Mouse (Mus musculus) limb, embryonic 14.5 days (tissue): ENCODE measurements around the gene Zbtb38. TPM values are rescaled to one million over a fixed set of nuclear protein-coding genes. Genes with fewer than 3 reads are reported as not detected.
A peak's percentile ranks its signal among the peaks of the same experiment; 100 is the strongest.

Experiments
- ATAC-seq: fragments of 200-750 bp; cut with Nextera tagmentation; 2 replicates; pipeline ENCODE4 v1.8.0; 2017; ENCODE audit warnings: low read depth, moderate number of reproducible peaks, moderate TSS enrichment; ENCODE audit not compliant: low FRiP score
- DNase-seq: peaks from one replicate; pipeline ENCODE4 v3.0.0-alpha.2; 2015; ENCODE audit warnings: low spot score
- H3K27ac ChIP-seq: fragments of 300-500 bp; sonication (generic); replicated peaks from 2 replicates; pipeline ENCODE4 v1.5.1; 2014; ENCODE audit warnings: low read depth, mild to moderate bottlenecking, low read length, moderate library complexity, mixed read lengths
- H3K27me3 ChIP-seq: fragments of 300-500 bp; sonication (generic); 2 replicates; pipeline ENCODE4 v1.6.1; 2014; ENCODE audit warnings: low read length, mixed read lengths; ENCODE audit not compliant: control insufficient read depth, insufficient read depth
- H3K36me3 ChIP-seq: fragments of 300-500 bp; sonication (generic); 2 replicates; pipeline ENCODE4 v1.6.1; 2014; ENCODE audit warnings: mild to moderate bottlenecking, low read length, moderate library complexity, mixed read lengths; ENCODE audit not compliant: control insufficient read depth, insufficient read depth
- H3K4me1 ChIP-seq: fragments of 300-500 bp; sonication (generic); 2 replicates; pipeline ENCODE4 v1.6.1; 2014; ENCODE audit warnings: antibody characterized with exemption, low read length, mixed read lengths; ENCODE audit not compliant: control insufficient read depth, insufficient read depth
- H3K4me2 ChIP-seq: fragments of 300-500 bp; sonication (generic); replicated peaks from 2 replicates; pipeline ENCODE4 v1.6.1; 2014; ENCODE audit warnings: low read depth, mild to moderate bottlenecking, low read length, moderate library complexity; ENCODE audit not compliant: severe bottlenecking
- H3K4me3 ChIP-seq: fragments of 300-500 bp; sonication (generic); replicated peaks from 2 replicates; pipeline ENCODE4 v1.5.1; 2014; ENCODE audit warnings: low read length
- H3K9ac ChIP-seq: fragments of 300-500 bp; sonication (generic); 2 replicates; pipeline ENCODE4 v1.6.1; 2014; ENCODE audit warnings: mild to moderate bottlenecking, low read depth, low read length, moderate library complexity; ENCODE audit not compliant: severe bottlenecking
- H3K9me3 ChIP-seq: fragments of 300-500 bp; sonication (generic); 2 replicates; pipeline ENCODE4 v1.6.1; 2016; ENCODE audit warnings: low read length; ENCODE audit not compliant: control insufficient read depth
- POLR2A ChIP-seq: fragments of 200-500 bp; IDR thresholded peaks from 2 replicates; pipeline ENCODE4 v1.8.0; 2012; ENCODE audit warnings: inconsistent platforms, mild to moderate bottlenecking, moderate library complexity, borderline replicate concordance; ENCODE audit not compliant: insufficient read depth, insufficient read length; ENCODE audit errors: extremely low read depth
- WGBS: fragments of 180-500 bp; shearing (Covaris S2); extraction: QIAGEN DNeasy Blood & Tissue Kit; methylation state at CpG from one replicate; pipeline ENCODE4 v1.1.7; 2014; 5-methylcytosine and 5-hydroxymethylcytosine counted together
- polyA plus RNA-seq, 2 experiments: library from polyadenylated mRNA; depleted of rRNA in 1 of 2; stranded (reverse) in 1 of 2; unstranded in 1 of 2; fragments of >200 nt; fragmentation: Nextera tagmentation in 1 of 2; extraction: Ambion mirVana in 1 of 2; gene quantifications; 2 replicates each; pipeline versions ENCODE4 v1.2.1 to v1.2.3; 2012 to 2014

The Zbtb38 gene
- polyA plus RNA-seq, 2 experiments: 2.8 to 14.9 TPM

DNA sequence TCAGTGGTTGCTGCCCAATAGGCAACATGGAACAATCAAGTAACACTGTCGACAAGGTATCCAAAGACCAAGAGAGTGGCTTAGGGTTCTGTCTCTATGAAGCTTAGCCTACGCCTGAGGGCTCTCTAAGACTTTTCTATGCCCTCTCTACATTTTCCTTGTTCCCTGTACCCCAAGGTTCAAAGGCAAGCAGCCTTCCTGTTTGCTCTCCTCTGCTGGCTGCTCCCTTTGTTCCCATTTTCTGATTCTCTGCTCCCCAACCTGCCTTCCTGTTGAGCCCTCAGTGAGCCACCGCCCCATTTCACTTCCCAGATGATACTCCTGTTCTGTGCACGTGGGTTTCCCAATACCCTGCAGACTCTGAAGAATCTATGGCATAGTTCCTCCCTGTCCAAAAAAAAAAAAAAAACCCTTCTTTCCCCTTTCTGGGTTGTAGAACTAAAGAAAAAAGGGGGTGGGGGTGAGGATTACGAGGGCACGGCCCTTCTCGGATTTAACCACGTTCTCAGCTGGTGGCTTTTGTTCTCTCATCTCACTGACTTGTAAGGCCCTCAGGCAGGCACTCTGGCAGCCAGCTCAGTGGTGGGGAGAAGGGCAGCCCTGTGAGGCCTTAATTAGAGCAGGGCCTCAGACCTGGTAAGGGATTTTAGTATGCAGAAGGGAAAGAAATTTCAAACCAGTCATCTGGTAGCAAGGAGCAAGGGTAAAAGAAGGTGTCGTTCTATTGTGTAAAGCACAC lies 26.9 kb downstream of the Zbtb38 start:
- H3K9me3 ChIP-seq: no peaks in the 10 kb centered on the region
- no peak overlapping the region for H3K4me3 ChIP-seq
- ATAC-seq (no peak), DNase-seq (no peak)
- WGBS: 27% methylated on average over 9 of the region's 9 CpGs
- no peaks in the 10 kb centered on the region for H3K27me3 ChIP-seq
- no peaks in the 10 kb centered on the region for H3K36me3 ChIP-seq
- peaks cover 34% of the 10 kb centered on the region for H3K4me1 ChIP-seq
- H3K4me2 ChIP-seq: no peak overlapping the region
- no peak overlapping the region for H3K9ac ChIP-seq
- no peak for TF ChIP-seq POLR2A
- H3K27ac ChIP-seq: no peak overlapping the region

DNA sequence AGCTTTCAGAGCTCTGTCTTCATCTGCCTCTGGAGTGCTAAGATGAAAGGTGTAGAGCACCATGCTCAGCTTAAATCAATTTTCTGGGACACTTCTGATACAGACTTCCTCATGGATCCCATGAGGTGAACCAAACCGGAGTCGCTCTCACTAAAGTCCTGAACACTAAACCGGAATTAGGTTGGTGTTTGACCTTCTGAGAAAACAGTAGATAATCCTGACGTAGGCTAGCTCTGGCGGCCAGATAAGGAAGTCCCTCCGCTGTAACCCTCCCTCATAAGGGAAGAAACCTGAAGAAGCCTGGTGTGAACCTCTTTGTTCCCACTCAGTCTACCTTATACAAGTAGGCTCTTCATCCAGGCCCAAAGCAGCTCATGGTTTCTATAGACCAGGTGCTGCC lies 29.0 kb downstream of the Zbtb38 start:
- no peak overlapping the region for H3K4me2 ChIP-seq

DNA sequence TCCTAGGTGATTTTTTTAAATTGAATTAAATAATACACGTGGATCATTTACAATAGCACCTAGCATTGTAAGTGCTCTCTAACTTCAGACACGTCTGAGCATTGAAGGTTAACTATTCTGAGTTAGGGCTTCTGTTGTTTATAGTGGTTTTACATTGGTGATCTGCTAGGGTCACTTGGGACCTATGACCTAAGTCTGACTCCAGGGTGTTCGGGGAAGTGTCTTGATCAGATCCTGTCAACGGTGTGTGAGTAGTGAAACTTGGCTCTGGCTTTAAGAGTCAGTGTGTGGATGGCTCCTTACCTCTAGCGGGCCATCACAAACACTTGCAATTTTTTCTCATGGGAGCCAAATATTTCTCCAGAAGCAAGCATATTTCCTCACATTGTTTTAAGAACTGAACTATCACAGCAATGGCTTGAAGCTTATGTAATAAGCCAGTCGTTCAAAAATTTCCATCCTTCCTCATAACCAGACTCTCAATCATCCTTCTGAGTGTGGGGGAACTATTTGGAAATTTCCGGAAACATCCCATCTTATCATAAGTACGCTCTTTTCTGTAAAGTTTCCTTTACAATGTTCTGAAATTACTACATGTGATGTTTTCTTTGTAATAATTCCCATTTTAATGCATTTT lies 31.4 kb downstream of the Zbtb38 start:
- TF ChIP-seq POLR2A: no peak
- Histone ChIP-seq H3K27me3 (no peaks in the 10 kb centered on the region), H3K4me2 (no peak overlapping the region), H3K27ac (no peak overlapping the region), H3K4me1 (peaks cover 20% of the 10 kb centered on the region), H3K9ac (no peak overlapping the region), H3K9me3 (no peaks in the 10 kb centered on the region), H3K4me3 (no peak overlapping the region), H3K36me3 (no peaks in the 10 kb centered on the region; the same call in 1 of the 2 replicates)
- ATAC-seq (no peak), DNase-seq (no peak)
- WGBS: 79% methylated on average over 8 of the region's 8 CpGs

More for the DNA sequence above, 29.0 kb downstream of the Zbtb38 start:
- Histone ChIP-seq H3K27me3 (no peaks in the 10 kb centered on the region), H3K4me1 (peaks cover 42% of the 10 kb centered on the region), H3K9ac (no peak overlapping the region), H3K9me3 (no peaks in the 10 kb centered on the region), H3K27ac (no peak overlapping the region), H3K36me3 (no peaks in the 10 kb centered on the region), H3K4me3 (no peak overlapping the region)
- ATAC-seq: no peak
- no peak for DNase-seq
- no peak for TF ChIP-seq POLR2A
- WGBS: 88% methylated on average over 6 of the region's 6 CpGs

DNA sequence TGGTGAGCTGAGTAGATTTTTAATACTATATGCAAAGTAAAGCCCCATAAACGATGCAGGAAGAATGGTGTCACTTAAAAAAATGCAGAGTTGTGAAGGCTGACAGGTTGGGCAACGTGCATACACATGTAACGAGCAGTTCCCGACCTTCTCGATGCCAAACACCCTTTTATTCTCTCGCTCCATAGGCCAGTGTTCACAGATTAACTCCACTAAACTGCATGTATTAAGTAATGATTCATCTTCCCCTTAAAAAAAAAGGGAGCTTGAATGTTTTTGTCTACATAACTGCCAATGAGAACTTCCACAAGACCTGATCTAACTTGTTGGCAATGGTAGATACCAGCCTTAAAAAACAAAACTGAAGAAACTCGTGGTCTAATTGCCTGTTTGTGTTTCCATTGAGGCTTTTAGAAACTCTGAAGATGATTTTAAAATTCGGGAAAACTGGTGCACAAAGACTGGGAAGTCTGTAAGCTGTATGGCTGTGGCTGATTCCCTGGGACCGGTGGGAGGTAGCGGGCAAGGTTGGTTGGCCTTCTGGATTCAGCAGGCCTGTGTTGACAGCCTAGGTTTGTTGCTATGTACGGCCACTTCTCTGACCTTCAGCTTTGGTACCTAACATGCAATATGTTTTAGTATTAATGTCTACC lies 32.0 kb downstream of the Zbtb38 start:
- WGBS: 66% methylated on average over 11 of the region's 11 CpGs
- H3K4me2 ChIP-seq: peak overlapping the region; percentile 67; the same call in 1 of the 2 replicates

DNA sequence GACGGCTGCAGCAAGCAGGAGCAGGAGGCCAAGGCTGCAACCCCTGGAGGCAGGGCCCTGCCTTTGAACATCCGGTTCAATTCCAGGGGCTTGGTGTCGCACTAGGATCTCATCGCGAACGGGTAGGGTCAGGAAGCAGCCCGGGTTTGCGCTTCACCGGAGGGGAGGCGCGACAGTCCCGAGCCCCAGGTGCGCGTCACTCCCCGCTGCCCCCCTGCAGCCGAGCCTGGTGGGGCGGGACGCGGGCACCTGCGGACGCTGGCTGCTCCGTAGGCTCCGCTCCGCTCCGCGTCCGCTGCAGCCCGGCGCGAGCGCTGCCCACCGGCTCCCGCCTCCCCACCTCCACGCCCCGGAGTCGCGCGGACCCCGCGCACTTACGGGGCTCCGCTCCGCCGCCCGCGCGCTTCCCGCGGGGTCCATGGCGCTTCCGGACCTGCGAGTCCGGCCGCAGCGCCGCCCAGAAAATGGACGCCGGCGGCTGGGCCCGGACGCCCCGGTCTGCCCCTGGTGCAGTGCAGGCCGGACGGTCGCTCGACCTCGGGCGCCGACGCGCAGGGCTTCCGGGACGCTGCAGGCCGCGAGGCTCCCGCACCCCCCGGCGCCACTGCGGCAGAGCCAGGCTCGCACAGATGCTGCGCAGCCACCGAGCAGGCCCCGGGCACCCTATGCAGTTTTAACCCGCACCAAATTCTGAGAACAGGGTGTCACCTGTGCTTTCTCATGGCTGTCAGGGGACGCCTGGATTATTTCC lies 33.0 kb downstream of the Zbtb38 start:
- DNase-seq (no peak), ATAC-seq (peak; percentile 83)
- peak overlapping the region; percentile 79 for H3K4me3 ChIP-seq
- no peaks in the 10 kb centered on the region for H3K9me3 ChIP-seq
- H3K27me3 ChIP-seq: no peaks in the 10 kb centered on the region
- WGBS: under 1% methylated on average over 79 of the region's 85 CpGs
- TF ChIP-seq POLR2A: peak; percentile 37; the same call in 1 of the 2 replicates
- H3K4me1 ChIP-seq: peaks cover 20% of the 10 kb centered on the region
- H3K36me3 ChIP-seq: no peaks in the 10 kb centered on the region; the same call in 1 of the 2 replicates
- H3K9ac ChIP-seq: peak overlapping the region; percentile 97
- peak overlapping the region; percentile 85 for H3K27ac ChIP-seq
- H3K4me2 ChIP-seq: peak overlapping the region; percentile 67

More for the DNA sequence above, 32.0 kb downstream of the Zbtb38 start:
- peaks cover 13% of the 10 kb centered on the region for H3K4me1 ChIP-seq
- H3K27me3 ChIP-seq: no peaks in the 10 kb centered on the region
- DNase-seq: no peak
- no peak overlapping the region for H3K4me3 ChIP-seq
- no peak overlapping the region for H3K27ac ChIP-seq
- H3K9ac ChIP-seq: no peak overlapping the region
- H3K9me3 ChIP-seq: no peaks in the 10 kb centered on the region
- TF ChIP-seq POLR2A: no peak
- no peaks in the 10 kb centered on the region; the same call in 1 of the 2 replicates for H3K36me3 ChIP-seq
- no peak for ATAC-seq
